Mouse (Mus musculus) heart, adult 2 months (tissue): ENCODE data around the gene Galnt13. TPM values are rescaled to one million over a fixed set of nuclear protein-coding genes. Genes with fewer than 3 reads are reported as not detected.
"Not testable (repeated sequence)": the region's sequence is repeated elsewhere in the genome, so short reads cannot be mapped to it uniquely, and the experiment has no call there.

Source experiments
- DNase-seq, 2 experiments: peaks; one replicate each; pipeline ENCODE4 v3.0.0; 2021
- H3K27ac ChIP-seq: fragments of 200-600 bp; 2 replicates; pipeline ENCODE4 v1.8.1; 2022
- H3K27me3 ChIP-seq: fragments of 200-500 bp; 2 replicates; pipeline ENCODE4 v1.6.1; 2012; ENCODE audit warnings: mild to moderate bottlenecking, low read length, inconsistent platforms, mixed read lengths; ENCODE audit not compliant: control insufficient read depth, insufficient read depth
- H3K36me3 ChIP-seq: fragments of 200-500 bp; 2 replicates; pipeline ENCODE4 v1.6.1; 2012; ENCODE audit warnings: low read length, inconsistent platforms; ENCODE audit not compliant: control insufficient read depth, insufficient read depth
- H3K4me1 ChIP-seq: fragments of 200-500 bp; 2 replicates; pipeline ENCODE4 v1.6.1; 2011; ENCODE audit warnings: low read length; ENCODE audit not compliant: control insufficient read depth, insufficient read depth
- H3K4me3 ChIP-seq: fragments of 200-600 bp; 2 replicates; pipeline ENCODE4 v1.8.1; 2022
- H3K79me2 ChIP-seq: fragments of 200-500 bp; replicated peaks from 2 replicates; pipeline ENCODE4 v1.6.1; 2012; ENCODE audit warnings: mild to moderate bottlenecking, inconsistent platforms, low read length, moderate library complexity, mixed read lengths; ENCODE audit not compliant: control insufficient read depth, insufficient read depth
- H3K9ac ChIP-seq: fragments of 200-500 bp; 2 replicates; pipeline ENCODE4 v1.6.1; 2012; ENCODE audit warnings: low read depth, mild to moderate bottlenecking, control low read depth, inconsistent platforms, low read length, mixed read lengths
- CTCF ChIP-seq: fragments of 200-600 bp; IDR thresholded peaks from 2 replicates; pipeline ENCODE4 v1.8.1; 2022; ENCODE audit warnings: antibody characterized with exemption, mild to moderate bottlenecking, moderate library complexity
- EP300 ChIP-seq: fragments of 200-500 bp; IDR thresholded peaks from 2 replicates; pipeline ENCODE4 v1.6.1; 2011; ENCODE audit warnings: low read depth, low read length, control low read depth; ENCODE audit not compliant: insufficient read depth
- POLR2A ChIP-seq: fragments of 200-500 bp; IDR thresholded peaks from 2 replicates; pipeline ENCODE4 v1.6.1; 2011; ENCODE audit warnings: mild to moderate bottlenecking, low read depth, low read length, control low read depth; ENCODE audit not compliant: insufficient read depth
- WGBS: fragments of 180-500 bp; shearing (Covaris S2); methylation state at CpG from one replicate; pipeline ENCODE4 v1.1.7; 2018; 5-methylcytosine and 5-hydroxymethylcytosine counted together
- intact Hi-C: fragments of 180-260 bp; cut with DNase I; formaldehyde crosslinking; loops from one replicate; pipeline ENCODE4 v1.15.1; 2025
- polyA plus RNA-seq: library from polyadenylated mRNA; depleted of rRNA; stranded (reverse); fragments of >200 nt; gene quantifications from 2 replicates; pipeline ENCODE4 v1.2.3, GENCODE M21; 2012
- total RNA-seq, 2 experiments: library from RNA; stranded (reverse); gene quantifications; 2 replicates each; pipeline ENCODE4 v1.2.3; 2021

Gene Galnt13
- total and polyA plus RNA-seq, 3 experiments = not detected

DNA sequence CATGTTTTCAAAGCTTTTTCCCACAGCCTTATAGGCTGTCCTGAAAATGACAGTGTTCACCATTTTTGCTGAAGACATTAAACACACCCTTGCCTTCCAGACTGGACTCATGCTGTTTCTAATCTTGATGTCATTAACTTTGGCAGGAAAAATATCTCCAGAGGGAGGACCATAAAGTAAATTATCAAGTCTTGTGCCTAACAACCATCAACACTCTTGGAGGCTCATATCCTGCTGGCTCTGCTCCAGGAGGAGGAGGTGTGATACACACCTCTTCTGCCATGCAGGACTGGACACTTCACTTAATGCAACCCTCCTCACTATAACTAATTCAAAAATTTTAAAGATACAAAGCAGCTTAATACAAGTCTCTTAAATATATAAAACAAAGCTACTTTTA is 502.0 kb downstream of the Galnt13 start:
- Histone ChIP-seq H3K4me3 (no peak overlapping the region), H3K36me3 (no peaks in the 10 kb centered on the region), H3K27me3 (no peaks in the 10 kb centered on the region), H3K9ac (no peak overlapping the region), H3K27ac (no peak overlapping the region), H3K4me1 (no peaks in the 10 kb centered on the region), H3K79me2 (no peaks in the 10 kb centered on the region)
- TF ChIP-seq EP300 (no peak), POLR2A (no peak), CTCF (no peak)
- DNase-seq = no peak
- intact Hi-C loops = no loop called here

DNA sequence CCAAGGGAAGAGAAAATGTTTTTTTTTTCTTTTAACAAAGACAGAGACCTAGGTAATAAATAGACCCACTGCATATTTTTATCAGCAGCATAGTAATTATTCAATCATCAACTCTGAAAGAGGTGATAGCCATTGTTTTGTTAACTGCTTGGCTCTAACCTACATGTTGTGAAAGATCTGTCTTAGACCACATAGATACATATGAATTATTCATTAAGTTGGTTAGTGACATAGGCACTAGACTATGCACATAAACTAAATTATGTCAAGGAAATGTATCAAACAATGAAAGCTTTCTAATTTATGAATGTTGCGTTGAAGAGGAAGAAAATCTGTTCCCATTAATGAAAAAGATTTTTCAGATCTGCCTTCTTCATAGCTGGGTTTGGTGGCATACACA is 507.3 kb downstream of the Galnt13 start:
- H3K79me2 ChIP-seq = no peaks in the 10 kb centered on the region
- DNase-seq = no peak
- no peak overlapping the region for H3K27ac ChIP-seq
- intact Hi-C loops = no loop called here
- TF ChIP-seq POLR2A (no peak), CTCF (no peak), EP300 (no peak)
- no peaks in the 10 kb centered on the region for H3K4me1 ChIP-seq
- H3K36me3 ChIP-seq = no peaks in the 10 kb centered on the region
- WGBS = 84% methylated on average over 1 of the region's 1 CpGs
- no peak overlapping the region for H3K9ac ChIP-seq
- H3K27me3 ChIP-seq = no peaks in the 10 kb centered on the region
- no peak overlapping the region for H3K4me3 ChIP-seq

- H3K27ac ChIP-seq = no peak overlapping the region
- WGBS = 78% methylated on average over 1 of the region's 1 CpGs
- no peak for TF ChIP-seq CTCF
- TF ChIP-seq EP300 = no peak
- no peak for TF ChIP-seq POLR2A
- intact Hi-C loops = no loop called here
- no peaks in the 10 kb centered on the region for H3K27me3 ChIP-seq
- DNase-seq = no peak
- H3K36me3 ChIP-seq = no peaks in the 10 kb centered on the region
- no peak overlapping the region for H3K9ac ChIP-seq
- no peak overlapping the region for H3K4me3 ChIP-seq
- H3K79me2 ChIP-seq = no peaks in the 10 kb centered on the region
- H3K4me1 ChIP-seq = no peaks in the 10 kb centered on the region
Observed at GRCm38 (mm10) chr2:54983839-54984238, 547.7 kb downstream of the Galnt13 start.

DNA sequence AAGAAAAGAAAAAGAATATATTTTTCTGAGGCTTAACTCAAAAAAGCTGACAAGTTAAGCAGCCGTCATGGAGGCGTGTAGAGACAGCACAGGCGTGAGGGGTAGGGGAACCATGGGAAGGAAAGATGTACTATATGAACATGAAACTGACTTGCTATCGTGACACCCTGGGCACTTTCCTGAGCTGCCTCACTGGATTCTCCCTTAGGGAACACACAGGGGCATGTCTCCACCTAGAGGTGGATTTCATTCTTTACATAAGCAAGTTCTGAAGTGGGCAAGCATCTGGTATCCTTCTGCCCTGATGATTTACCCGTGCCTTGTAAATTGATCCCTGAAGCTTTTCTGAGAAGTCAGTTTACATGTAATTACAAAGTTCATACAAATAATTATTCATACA is 586.4 kb downstream of the Galnt13 start:
- H3K4me3 ChIP-seq, H3K27ac ChIP-seq, H3K27me3 ChIP-seq, H3K79me2 ChIP-seq, H3K36me3 ChIP-seq, DNase-seq, H3K4me1 ChIP-seq, intact Hi-C loops, H3K9ac ChIP-seq: not testable (repeated sequence)
- WGBS = no CpG with 5 or more reads among the region's 5 CpGs

GRCm38 (mm10) chr2:55034610-55035009 is 598.5 kb downstream of the Galnt13 start:
- Histone ChIP-seq H3K4me1 (no peaks in the 10 kb centered on the region), H3K27me3 (no peaks in the 10 kb centered on the region), H3K4me3 (no peak overlapping the region), H3K36me3 (no peaks in the 10 kb centered on the region), H3K9ac (no peak overlapping the region), H3K27ac (no peak overlapping the region), H3K79me2 (no peaks in the 10 kb centered on the region)
- TF ChIP-seq POLR2A = no peak
- 43% methylated on average over 3 of the region's 3 CpGs for WGBS
- no peak for DNase-seq
- intact Hi-C loops = no loop called here

DNA sequence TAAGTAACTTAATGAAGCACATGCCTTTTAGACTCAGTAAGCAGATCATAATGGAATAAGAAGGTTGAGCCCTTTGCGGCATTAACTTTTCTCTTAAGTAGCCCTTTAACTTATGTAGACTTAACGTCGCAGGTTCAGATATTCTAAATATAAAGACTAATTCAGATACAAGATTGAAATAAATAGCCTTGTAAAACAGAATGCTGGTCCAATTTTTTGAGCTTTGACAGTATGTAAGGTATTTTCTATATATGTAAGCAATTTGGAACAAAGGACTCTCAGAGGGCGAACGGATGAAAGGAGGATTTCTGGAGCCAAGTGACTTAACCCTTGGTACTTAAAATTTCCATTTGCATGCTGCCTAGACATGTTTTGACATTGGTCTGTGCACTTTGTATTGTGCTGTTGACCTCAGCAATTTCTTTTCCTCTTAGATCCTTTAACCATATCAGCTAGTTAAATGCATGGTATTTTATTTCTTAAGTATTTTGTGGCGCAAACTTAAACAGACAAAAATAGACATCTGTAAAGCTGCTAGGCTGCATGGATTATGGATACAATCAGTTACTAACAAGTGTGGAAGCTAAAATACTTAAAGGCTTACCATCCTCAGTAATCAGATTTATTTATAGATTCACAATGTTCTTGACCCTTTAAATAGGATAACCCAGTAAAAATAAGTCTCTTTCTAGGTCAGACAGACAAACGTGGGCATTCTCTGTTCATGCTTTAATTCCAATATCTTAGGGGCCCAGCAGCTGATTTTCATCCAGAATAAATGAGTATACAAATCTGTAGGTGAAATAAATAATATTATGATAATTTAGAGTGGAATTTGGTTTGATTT is 629.6 kb downstream of the Galnt13 start:
- H3K79me2 ChIP-seq = no peaks in the 10 kb centered on the region
- DNase-seq = no peak
- TF ChIP-seq POLR2A (no peak), EP300 (no peak), CTCF (no peak)
- no peak overlapping the region for H3K9ac ChIP-seq
- WGBS = 71% methylated on average over 7 of the region's 7 CpGs
- no peak overlapping the region for H3K27ac ChIP-seq
- intact Hi-C loops = no loop called here
- no peaks in the 10 kb centered on the region for H3K36me3 ChIP-seq
- H3K27me3 ChIP-seq = no peaks in the 10 kb centered on the region
- H3K4me3 ChIP-seq = no peak overlapping the region
- H3K4me1 ChIP-seq = no peaks in the 10 kb centered on the region
